Comparison of ENCODE assay signal across 25 mouse cellular contexts in genomic region chr1:64843900-64844616, GRCm38 (mm10).
DNase-seq lines count a peak whose midpoint lies in the region; ATAC-seq and TF ChIP-seq lines count a peak whose summit lies in the region.
"Had no signal": no experiment of that assay in that cellular context is flagged by ENCODE, and none has a peak within 500 bp of the region (broad histone marks: within the 10 kb centered on the region; RNA-seq: fewer than 3 reads in every experiment).

No protein-coding gene starts in this region.

- H3K79me2 ChIP-seq in myocyte (ENCODE audit: control insufficient read depth, insufficient read depth) = no peaks in the 10 kb centered on the region

- H3K4me2 ChIP-seq in lung, embryonic 14.5 days = no peak overlapping the region
- H3K4me2 ChIP-seq in embryonic facial prominence, embryonic 14.5 days (ENCODE audit: low read depth, low read length) = no peak overlapping the region
- H3K4me2 ChIP-seq in myocyte (ENCODE audit: low read depth) = peak overlapping the region; percentile 28
- no peak overlapping the region for H3K4me2 ChIP-seq in intestine, embryonic 16.5 days (ENCODE audit: low read depth, low read length)
- H3K4me2 ChIP-seq: heart, embryonic 11.5 days; heart, embryonic 15.5 days; hindbrain, embryonic 13.5 days had no signal

- no peaks in the 10 kb centered on the region for H3K9me3 ChIP-seq in lung, embryonic 14.5 days (ENCODE audit: low read depth, low read length)
- H3K9me3 ChIP-seq in embryonic facial prominence, embryonic 14.5 days (ENCODE audit: control insufficient read depth, low read length) = no peaks in the 10 kb centered on the region
- no peaks in the 10 kb centered on the region for H3K9me3 ChIP-seq in intestine, embryonic 16.5 days (ENCODE audit: control insufficient read depth, low read length)
- H3K9me3 ChIP-seq: forebrain, embryonic 10.5 days; G1E; heart, embryonic 15.5 days; hindbrain, embryonic 13.5 days had no signal

- WGBS in lung, embryonic 14.5 days = 74% methylated on average over 3 of the region's 3 CpGs
- 45% methylated on average over 3 of the region's 3 CpGs for WGBS in embryonic facial prominence, embryonic 14.5 days
- WGBS in intestine, embryonic 16.5 days = 68% methylated on average over 3 of the region's 3 CpGs

- H3K4me3 ChIP-seq in lung, embryonic 14.5 days (ENCODE audit: low read depth, low read length) = no peak overlapping the region
- no peak overlapping the region for H3K4me3 ChIP-seq in embryonic facial prominence, embryonic 14.5 days (ENCODE audit: low read depth, low read length)
- no peak overlapping the region for H3K4me3 ChIP-seq in myocyte
- H3K4me3 ChIP-seq in intestine, embryonic 16.5 days (ENCODE audit: low read length) = no peak overlapping the region
- H3K4me3 ChIP-seq: forebrain, embryonic 10.5 days; heart, adult 2 months; heart, embryonic 15.5 days; hindbrain, embryonic 13.5 days had no signal

- no peak for DNase-seq in lung, embryonic 14.5 days
- no peak for DNase-seq in lung, postnatal 10 days
- peak; percentile 95 for DNase-seq in Muller cell, postnatal 12 days (ENCODE audit: inconsistent ontology term)
- peak; percentile 76 for DNase-seq in embryonic facial prominence, embryonic 14.5 days (ENCODE audit: low spot score)
- DNase-seq in cerebellum, adult 11 months = no peak
- DNase-seq: adrenal gland, postnatal 14 days; B cell, adult 2 months; cerebellum, adult 18-20 months; cerebellum, adult 9-11 months; cerebellum, postnatal 36 days; gastrocnemius, postnatal 14 days; heart, adult 2 months; heart, postnatal 14 days had no signal

- no peaks in the 10 kb centered on the region for H3K27me3 ChIP-seq in lung, embryonic 14.5 days (ENCODE audit: insufficient read depth, low read length)
- no peaks in the 10 kb centered on the region for H3K27me3 ChIP-seq in embryonic facial prominence, embryonic 14.5 days (replicated peaks; ENCODE audit: control insufficient read depth, insufficient read depth, low read length)
- no peaks in the 10 kb centered on the region for H3K27me3 ChIP-seq in myocyte (ENCODE audit: control insufficient read depth, insufficient read depth, insufficient read length)
- H3K27me3 ChIP-seq in intestine, embryonic 16.5 days (replicated peaks; ENCODE audit: control insufficient read depth, insufficient read depth, low read length) = no peaks in the 10 kb centered on the region
- H3K27me3 ChIP-seq: heart, embryonic 15.5 days; hindbrain, embryonic 13.5 days; Patski had no signal

- TF ChIP-seq CTCF in lung, embryonic 14.5 days (IDR thresholded peaks at IDR 0.05; ENCODE audit: low read depth) = no peak

- no peaks in the 10 kb centered on the region for H3K36me3 ChIP-seq in lung, embryonic 14.5 days (ENCODE audit: insufficient read depth)
- H3K36me3 ChIP-seq in embryonic facial prominence, embryonic 14.5 days (ENCODE audit: control insufficient read depth, insufficient read depth, low read length) = no peaks in the 10 kb centered on the region
- no peaks in the 10 kb centered on the region for H3K36me3 ChIP-seq in myocyte (ENCODE audit: control insufficient read depth, insufficient read depth)
- no peaks in the 10 kb centered on the region for H3K36me3 ChIP-seq in intestine, embryonic 16.5 days (ENCODE audit: control insufficient read depth, insufficient read depth, low read length)
- H3K36me3 ChIP-seq: forebrain, embryonic 10.5 days; heart, embryonic 15.5 days; hindbrain, embryonic 13.5 days had no signal

- TF ChIP-seq POLR2A in myocyte (IDR thresholded peaks at IDR 0.05; ENCODE audit: insufficient read length, low read depth) = no peak

- H3K27ac ChIP-seq in lung, embryonic 14.5 days (ENCODE audit: low read depth) = 0 out of 2 replicates have a peak overlapping the region, but pooled peaks have one; percentile 3
- H3K27ac ChIP-seq in embryonic facial prominence, embryonic 14.5 days (replicated peaks; ENCODE audit: low read depth, low read length) = peak overlapping the region; percentile 16
- no peak overlapping the region for H3K27ac ChIP-seq in intestine, embryonic 16.5 days (ENCODE audit: low read length)
- H3K27ac ChIP-seq: forebrain, embryonic 10.5 days; heart, adult 2 months; heart, embryonic 15.5 days; hindbrain, embryonic 13.5 days; hindbrain, postnatal 0 days had no signal

- no peaks in the 10 kb centered on the region; the same call in 1 of the 2 replicates for H3K4me1 ChIP-seq in lung, embryonic 14.5 days (ENCODE audit: insufficient read depth)
- peaks cover 16% of the 10 kb centered on the region; the same call in 1 of the 2 replicates for H3K4me1 ChIP-seq in embryonic facial prominence, embryonic 14.5 days (ENCODE audit: control insufficient read depth, insufficient read depth, low read length)
- peaks cover 23% of the 10 kb centered on the region for H3K4me1 ChIP-seq in intestine, embryonic 16.5 days (ENCODE audit: control insufficient read depth, insufficient read depth, low read length)

- ATAC-seq in lung, embryonic 14.5 days (ENCODE audit: insufficient read depth) = no peak
- peak; percentile 70 for ATAC-seq in embryonic facial prominence, embryonic 14.5 days (ENCODE audit: low read depth)
- no peak for ATAC-seq in intestine, embryonic 16.5 days
- ATAC-seq: activated CD4-positive, CD25-positive, alpha-beta regulatory T cell, adult 4 months; CD4-positive, CD25-positive, alpha-beta regulatory T cell, adult 4 months; forebrain, embryonic 14.5 days; hindbrain, postnatal 0 days; Patski had no signal

- H3K9ac ChIP-seq in lung, embryonic 14.5 days = no peak overlapping the region
- H3K9ac ChIP-seq in embryonic facial prominence, embryonic 14.5 days (ENCODE audit: low read depth, low read length) = no peak overlapping the region
- H3K9ac ChIP-seq in intestine, embryonic 16.5 days (ENCODE audit: low read depth, low read length) = no peak overlapping the region
- H3K9ac ChIP-seq: heart, embryonic 15.5 days; hindbrain, embryonic 13.5 days had no signal

- H3ac ChIP-seq in myocyte (ENCODE audit: control insufficient read depth, insufficient read length) = no peak overlapping the region

TF ChIP-seq in myocyte, 11 proteins besides CTCF, POLR2A, EP300 and RAD21:
- TF ChIP-seq POLR2AphosphoS2 (IDR thresholded peaks at IDR 0.05; ENCODE audit: insufficient read length, low read depth) = no peak
- no peak for TF ChIP-seq TCF12 (IDR thresholded peaks at IDR 0.05; ENCODE audit: insufficient read depth, poor library complexity, severe bottlenecking)
- no peak for TF ChIP-seq REST (IDR thresholded peaks at IDR 0.05; ENCODE audit: insufficient read depth, insufficient read length)
- TF ChIP-seq SRF (IDR thresholded peaks at IDR 0.05; ENCODE audit: control insufficient read depth, insufficient read length, low read depth) = no peak
- no peak for TF ChIP-seq CEBPB (IDR thresholded peaks at IDR 0.05; ENCODE audit: insufficient read depth, poor library complexity, severe bottlenecking)
- no peak for TF ChIP-seq MYOD1 (IDR thresholded peaks at IDR 0.05; ENCODE audit: control insufficient read depth in 1 of 3, insufficient read length in 2 of 3, low read depth in 2 of 3)
- TF ChIP-seq TCF3 (IDR thresholded peaks at IDR 0.05; ENCODE audit: insufficient read length, low read depth) = no peak

Comparison
In these comparisons a context has a peak if more than half of its experiments do, and no peak if none do; other contexts are left out.
1. DNase-seq: peak in Muller cell, postnatal 12 days (single experiment) and embryonic facial prominence, embryonic 14.5 days (single experiment); none in lung, embryonic 14.5 days (single experiment), lung, postnatal 10 days (single experiment) and cerebellum, adult 11 months (single experiment).